Mouse (Mus musculus) embryonic stem cell, embryonic (primary cell): ENCODE measurements around the gene Sh3kbp1.
"Not testable (repeated sequence)": the region's sequence is repeated elsewhere in the genome, so short reads cannot be mapped to it uniquely, and the experiment has no call there.

Source experiments
- CTCF ChIA-PET, 4 experiments: fragments of 300-600 bp in 2 of 4; fragments of 350-600 bp in 2 of 4; sonication (Branson Sonifier 250); formaldehyde crosslinking; loops; one replicate each; lab custom pipeline; 2022; ENCODE audit warnings: inconsistent platforms in 2 of 4; lab: Charles Lee
- POLR2A ChIA-PET, 4 experiments: fragments of 300-600 bp in 2 of 4; fragments of 350-600 bp in 2 of 4; sonication (Branson Sonifier 250); formaldehyde crosslinking; loops; one replicate each; lab custom pipeline; 2022; ENCODE audit warnings: antibody characterized with exemption in 4 of 4, inconsistent platforms in 1 of 4; lab: Charles Lee

Sh3kbp1 gene

DNA sequence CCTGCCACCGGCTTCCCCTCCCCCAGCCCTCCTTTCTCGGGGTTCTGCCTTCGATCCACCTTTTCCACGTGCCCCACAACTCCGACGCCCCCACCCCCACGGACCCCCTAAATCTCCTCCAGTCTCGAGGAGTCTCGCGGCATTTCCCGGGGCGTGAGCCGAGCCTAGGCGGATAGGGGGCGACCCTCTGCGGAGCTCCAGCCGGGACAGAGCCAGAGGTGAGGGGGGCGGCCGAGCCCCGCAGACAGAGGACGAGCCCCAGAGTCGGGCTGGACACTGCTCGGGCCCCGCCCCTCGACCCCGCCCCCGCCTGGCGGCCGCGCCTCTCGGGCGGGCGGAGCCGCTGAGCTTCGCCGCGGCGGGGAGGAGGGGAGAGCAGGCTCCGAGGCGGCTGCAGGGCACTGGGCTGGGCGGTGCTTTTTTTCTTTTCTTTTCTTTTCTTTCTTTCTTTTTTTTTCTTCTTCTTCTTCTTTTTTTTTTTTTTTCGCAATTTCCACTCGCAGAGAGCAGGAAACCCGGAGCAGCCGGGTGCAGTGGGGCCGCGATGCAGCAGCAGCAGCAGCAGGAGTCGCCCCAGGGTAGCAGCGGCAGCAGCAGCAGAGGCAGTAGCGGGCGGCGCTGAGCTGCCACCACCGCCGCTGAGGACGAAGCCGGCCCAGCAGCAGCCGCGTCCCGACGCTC lies at the start of gene Sh3kbp1:
TSS of gene Sh3kbp1 (plus strand) at position 366 of the 681 bp plus-strand sequence.
- POLR2A ChIA-PET: interaction anchor here (0.6 to 1.3 kb wide), 8 partner anchors 14 to 511 kb away, joined by 3 to 5 read pairs (median 3); partner anchors contain the start of gene Pdha1 (in 1 of the 4)
- CTCF ChIA-PET: interaction anchor here (0.6 to 1.3 kb wide), 15 partner anchors 10 to 541 kb away, joined by 3 to 11 read pairs (median 5); no protein-coding TSS in a partner anchor

DNA sequence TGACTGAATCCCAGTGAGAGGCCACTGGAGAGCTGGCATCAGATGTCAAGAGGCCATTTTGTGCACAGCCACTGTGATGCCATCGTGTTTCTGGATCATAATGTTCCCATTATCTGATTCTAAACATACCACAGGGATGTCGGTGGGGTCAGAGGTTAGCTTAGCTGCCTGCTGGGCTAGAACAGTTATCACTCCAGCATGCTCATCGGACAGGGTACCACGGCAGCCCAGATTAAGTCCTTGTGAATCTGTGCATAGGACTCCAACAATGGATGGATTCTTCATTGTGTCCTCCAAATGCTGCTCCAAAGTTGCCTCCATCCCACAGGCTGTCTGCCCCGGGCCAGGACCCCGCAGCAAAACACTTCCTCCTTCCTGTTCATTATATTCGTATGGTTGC lies 42.3 kb upstream of the Sh3kbp1 start:
- POLR2A ChIA-PET: interaction anchor here in 1 of 4 experiments (1.5 kb wide), 1 partner anchor 10 kb away, joined by 4 read pairs; no protein-coding TSS in a partner anchor
- CTCF ChIA-PET: not testable (repeated sequence)

DNA sequence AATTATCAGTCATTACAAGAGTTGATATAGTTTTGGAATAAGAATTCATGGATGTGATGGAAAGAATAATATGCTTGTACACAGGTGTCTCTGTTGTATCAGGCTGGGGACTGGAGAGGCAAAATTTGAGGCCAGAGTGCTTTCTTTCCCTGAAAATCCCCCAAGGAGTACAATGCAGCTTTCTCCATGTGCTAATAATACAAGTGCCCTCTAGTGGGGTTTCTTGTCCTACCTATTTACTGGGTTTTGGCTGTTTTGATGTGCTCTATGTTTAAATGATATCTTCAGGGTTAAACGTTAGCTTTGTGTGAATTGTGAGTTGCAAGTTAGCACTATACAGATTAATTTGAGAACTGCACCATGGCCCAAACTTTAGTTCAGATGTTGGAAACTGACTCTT lies 35.4 kb upstream of the Sh3kbp1 start:
- ChIA-PET CTCF (interaction anchor here in 2 of 4 experiments (0.5 to 1.3 kb wide), 2 partner anchors 106 to 107 kb away, joined by 3 read pairs; no protein-coding TSS in a partner anchor), POLR2A (interaction anchor here in 1 of 4 experiments (0.7 kb wide), 1 partner anchor 22 kb away, joined by 3 read pairs; no protein-coding TSS in a partner anchor)

DNA sequence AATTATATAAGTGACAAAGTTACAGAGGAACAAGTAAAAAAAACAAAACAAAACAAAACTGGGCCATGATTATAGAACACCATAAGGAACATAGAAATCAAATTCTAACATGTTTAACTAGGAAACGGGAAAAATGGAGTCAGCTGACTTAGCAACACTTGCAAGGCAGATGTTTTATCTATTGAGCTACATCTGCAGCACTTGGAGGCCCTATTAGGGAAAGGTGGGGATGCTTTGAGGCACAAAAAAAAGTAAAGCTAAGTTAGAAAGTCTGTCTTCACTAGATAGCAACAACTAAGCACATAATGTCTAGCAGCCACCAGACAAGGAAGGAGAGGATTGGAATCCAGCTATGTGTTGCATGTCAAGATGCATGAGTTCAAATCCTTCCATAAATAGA lies 29.6 kb upstream of the Sh3kbp1 start:
- CTCF ChIA-PET: no interaction called here
- POLR2A ChIA-PET: interaction anchor here in 1 of 4 experiments (0.9 to 1.6 kb wide), 2 partner anchors 28 to 50 kb away, joined by 3 to 4 read pairs; no protein-coding TSS in a partner anchor

DNA sequence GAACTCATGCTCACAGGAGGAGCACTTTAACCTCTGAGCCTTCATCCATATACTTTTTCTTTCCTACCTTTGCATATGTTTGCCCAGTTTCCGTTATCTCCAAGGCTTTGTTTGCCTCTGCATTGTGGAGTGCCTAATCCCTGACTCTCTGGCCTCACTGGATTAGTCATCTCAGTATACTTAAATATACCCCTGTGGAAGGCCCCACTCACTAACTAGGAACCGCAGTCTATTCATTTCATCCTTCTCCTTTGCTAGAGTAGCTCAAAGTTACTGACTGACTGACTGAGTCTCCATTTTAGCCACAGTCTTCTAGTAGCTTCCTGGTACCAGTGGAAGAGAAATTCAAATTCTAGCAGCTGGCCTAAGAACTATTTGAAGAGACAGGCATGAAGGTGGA lies 22.2 kb upstream of the Sh3kbp1 start:
- ChIA-PET CTCF (no interaction called here), POLR2A (interaction anchor here in 1 of 4 experiments (0.6 kb wide), 2 partner anchors 164 to 1873 kb away, joined by 3 to 4 read pairs; no protein-coding TSS in a partner anchor)

DNA sequence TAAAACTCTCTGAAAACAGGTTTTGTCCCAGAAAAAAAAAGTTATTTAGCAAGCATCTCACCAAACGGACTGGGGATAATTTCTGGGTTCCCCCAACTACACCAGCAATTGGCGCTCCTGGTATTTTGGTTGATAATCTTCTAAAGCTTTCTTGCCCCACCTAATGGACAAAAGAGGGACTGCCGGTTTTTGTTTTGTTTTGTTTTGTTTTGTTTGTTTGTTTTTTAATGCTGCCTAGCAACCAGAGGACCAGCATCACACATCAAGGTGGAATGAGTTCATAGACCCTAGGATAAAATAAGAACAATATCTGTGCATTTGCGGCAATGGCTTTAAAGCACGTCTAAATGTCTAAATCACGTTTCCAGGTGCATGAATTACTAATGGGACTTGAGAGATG lies 20.1 kb upstream of the Sh3kbp1 start:
- CTCF ChIA-PET: interaction anchor here in 2 of 4 experiments (0.9 to 1.6 kb wide), 3 partner anchors 44 to 165 kb away, joined by 3 to 4 read pairs (median 3); no protein-coding TSS in a partner anchor
- POLR2A ChIA-PET: no interaction called here

DNA sequence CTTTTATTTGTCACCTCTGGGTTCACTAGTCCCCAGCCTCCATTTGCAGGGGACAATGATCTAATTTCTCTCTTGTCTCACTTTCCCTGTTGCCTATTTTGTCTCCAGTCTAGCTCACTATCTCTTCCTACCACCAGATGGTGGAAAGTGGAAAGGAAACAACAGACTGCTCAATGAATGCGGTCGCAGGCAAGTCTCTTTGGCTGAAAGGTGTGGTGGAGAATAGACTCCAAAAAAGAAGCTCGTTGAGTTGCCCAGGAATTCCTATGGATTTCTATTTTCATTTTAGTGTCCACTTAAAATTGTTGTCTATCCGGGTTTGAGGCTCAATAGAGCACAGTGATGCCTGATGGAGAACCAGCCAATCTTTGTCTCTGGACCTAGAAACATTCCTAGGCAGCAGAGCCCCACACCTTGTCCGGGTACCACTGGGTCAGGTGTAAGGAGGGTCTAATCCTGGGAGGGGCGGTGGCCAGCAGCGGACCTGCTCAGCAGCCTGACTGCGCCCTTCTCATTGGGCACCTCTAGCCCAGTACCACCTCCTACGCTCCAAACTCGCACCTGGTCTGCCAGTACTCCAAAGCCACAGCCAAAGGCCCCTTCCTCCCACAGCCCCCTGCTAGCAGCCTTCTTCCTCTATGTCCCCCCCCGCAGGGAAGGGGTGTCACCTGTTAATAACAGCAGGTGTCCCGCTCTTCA lies 715 bp upstream of the Sh3kbp1 start:
- POLR2A ChIA-PET: interaction anchor here (0.7 to 1.3 kb wide), 6 partner anchors 13 to 512 kb away, joined by 3 to 5 read pairs (median 3); partner anchors contain the start of gene Pdha1 (in 1 of the 4)

DNA sequence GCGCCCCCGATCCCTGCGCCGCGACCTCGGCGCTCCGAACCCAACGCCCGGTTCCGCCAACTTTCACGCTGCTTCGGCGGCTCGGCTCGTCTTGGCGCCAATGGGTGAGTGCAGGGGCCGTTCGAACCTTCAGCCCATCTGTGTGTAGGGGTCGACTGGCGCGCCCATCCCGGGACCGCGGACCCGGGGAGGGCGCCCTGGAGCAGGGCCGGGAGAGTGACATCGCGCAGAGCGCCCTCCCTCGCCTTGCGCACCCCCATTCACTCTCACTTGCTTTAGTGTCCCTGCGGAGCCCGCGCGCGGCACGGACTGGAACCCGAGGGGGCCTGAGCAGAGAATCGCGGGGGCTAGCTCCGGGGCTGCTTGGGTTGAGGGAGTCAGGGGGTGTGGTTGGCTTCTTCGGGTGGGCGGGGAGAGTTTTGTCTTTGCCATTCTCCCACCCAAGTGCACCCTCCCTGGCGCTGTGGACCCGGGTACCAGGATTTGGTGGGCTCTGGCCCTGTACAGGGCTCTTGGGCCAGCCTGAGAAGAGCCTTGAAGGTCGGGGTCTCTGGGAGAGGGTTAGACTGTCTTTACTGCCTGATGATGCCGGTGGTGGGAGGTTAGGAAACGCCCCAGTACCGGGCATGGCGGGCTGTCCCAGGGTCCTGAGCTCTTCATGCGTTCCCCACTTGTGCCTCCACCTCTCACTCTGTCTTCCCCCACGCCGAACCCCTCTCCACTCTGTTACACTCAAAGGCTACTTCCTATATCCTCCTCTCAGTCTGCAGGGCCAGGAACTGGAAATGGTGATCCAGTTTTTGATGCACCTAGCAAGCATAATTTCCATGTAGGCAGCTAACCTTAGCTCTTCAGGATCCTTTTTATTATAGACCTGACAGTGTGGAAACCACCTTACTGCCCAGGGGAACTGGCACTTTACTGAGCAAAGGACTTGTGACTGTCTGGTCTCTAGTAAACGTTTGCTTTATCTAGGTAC lies 805 bp downstream of the Sh3kbp1 start:
- ChIA-PET POLR2A (interaction anchor here in 3 of 4 experiments (0.6 to 1.3 kb wide), 4 partner anchors 15 to 280 kb away, joined by 3 read pairs; no protein-coding TSS in a partner anchor), CTCF (interaction anchor here (0.6 to 1.3 kb wide), 11 partner anchors 11 to 489 kb away, joined by 3 to 11 read pairs (median 5); no protein-coding TSS in a partner anchor)

More for the DNA sequence above, 715 bp upstream of the Sh3kbp1 start:
- CTCF ChIA-PET: interaction anchor here in 3 of 4 experiments (0.6 to 1.3 kb wide), 6 partner anchors 46 to 541 kb away, joined by 3 to 10 read pairs (median 6); no protein-coding TSS in a partner anchor

DNA sequence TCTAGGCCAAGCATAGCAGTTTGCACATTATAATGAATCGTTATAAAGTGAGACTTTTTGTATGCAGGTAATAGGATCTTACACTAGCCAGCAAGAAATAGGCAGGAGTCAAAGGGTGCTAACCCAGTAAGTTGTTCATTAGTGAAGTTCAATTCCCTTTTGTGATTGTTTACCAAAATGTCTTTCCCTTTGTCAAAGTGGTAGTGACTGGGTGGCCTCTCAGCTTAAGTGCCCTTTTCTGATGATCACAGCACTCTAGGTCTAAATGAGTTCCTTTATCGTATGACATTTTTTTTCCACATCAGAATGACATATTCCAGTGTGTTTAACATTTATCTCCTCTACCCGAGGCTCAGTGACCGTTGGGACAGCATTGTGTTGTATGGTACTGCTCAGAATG lies 1.6 kb downstream of the Sh3kbp1 start:
- POLR2A ChIA-PET: no interaction called here
- CTCF ChIA-PET: interaction anchor here in 1 of 4 experiments (1.2 kb wide), 1 partner anchor 22 kb away, joined by 3 read pairs; no protein-coding TSS in a partner anchor

DNA sequence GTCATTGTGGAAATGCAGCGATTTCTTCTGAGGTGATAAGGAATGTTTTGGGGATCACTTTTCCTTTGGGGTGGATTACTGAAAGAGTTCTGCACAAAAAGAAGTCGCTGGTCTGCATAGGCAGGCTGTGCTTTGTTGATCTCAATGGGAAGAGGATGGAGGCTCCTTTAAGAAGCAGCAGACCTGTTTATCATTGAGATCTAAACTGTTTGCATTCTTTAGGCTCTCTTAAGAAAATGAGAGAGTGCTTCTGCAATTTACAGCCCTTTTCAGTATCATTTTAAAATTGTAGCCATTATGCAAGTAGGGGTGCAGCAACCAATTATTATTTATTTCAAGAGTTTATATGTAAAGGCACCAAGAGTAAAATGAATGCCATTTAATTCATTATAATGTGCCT lies 2.1 kb downstream of the Sh3kbp1 start:
- ChIA-PET CTCF (no interaction called here), POLR2A (no interaction called here)

DNA sequence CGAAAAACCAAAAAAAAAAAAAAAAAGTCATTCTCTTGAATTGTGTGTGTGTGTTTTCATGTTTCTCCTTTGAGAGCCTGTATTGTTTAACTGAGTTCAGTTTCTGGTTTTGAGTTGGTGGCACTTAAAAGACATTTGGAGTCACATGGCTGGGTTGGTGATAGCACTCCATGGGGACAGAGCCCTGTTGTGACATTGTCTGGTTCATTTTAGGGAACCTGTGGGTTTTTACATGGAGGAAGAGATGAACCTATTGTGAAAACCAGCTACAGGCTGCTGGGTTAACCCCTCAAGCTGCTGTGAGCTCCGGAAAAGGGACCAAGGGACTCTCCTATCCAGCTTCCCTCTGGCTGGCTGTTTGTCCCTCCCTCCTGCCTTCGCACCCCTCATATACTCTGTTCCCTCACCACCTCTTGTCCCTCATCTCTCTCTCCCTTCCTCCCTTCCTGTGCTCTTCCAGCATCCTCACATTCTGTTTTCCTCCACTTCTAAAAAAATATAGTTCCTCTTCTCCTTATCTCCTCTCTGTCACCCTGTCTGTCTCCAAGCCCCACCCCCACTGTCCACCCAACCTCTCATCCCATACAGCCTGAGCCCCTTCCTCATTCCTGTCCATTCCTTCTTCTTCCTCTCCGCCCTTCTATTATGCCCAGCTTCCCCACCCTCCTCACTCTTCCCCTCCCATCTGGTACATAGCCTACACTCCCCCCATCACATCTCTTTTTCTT lies 11.6 kb downstream of the Sh3kbp1 start:
- ChIA-PET CTCF (no interaction called here), POLR2A (no interaction called here)

DNA sequence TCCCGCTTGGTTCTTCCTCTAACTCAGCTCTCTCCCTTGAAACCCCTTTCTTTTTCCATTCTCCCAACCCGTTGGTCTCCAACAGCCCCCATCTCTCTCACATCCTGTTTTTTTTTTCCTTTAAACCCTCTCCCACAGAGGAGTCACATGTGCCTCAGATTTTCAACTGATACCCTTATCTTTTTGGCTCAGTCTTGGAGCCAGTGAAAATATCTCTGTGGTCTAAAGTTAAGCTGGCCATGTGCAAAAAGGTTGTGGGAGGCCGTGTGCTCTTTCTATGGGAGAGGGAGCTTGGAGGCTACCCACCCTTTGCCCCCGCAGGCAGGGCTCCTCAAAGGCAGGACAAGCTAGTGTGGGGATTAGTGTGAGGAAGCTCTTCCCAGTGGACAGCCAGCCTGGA lies 12.9 kb downstream of the Sh3kbp1 start:
- POLR2A ChIA-PET: interaction anchor here in 1 of 4 experiments (1.2 kb wide), 1 partner anchor 15 kb away, joined by 3 read pairs; no protein-coding TSS in a partner anchor
- CTCF ChIA-PET: no interaction called here

DNA sequence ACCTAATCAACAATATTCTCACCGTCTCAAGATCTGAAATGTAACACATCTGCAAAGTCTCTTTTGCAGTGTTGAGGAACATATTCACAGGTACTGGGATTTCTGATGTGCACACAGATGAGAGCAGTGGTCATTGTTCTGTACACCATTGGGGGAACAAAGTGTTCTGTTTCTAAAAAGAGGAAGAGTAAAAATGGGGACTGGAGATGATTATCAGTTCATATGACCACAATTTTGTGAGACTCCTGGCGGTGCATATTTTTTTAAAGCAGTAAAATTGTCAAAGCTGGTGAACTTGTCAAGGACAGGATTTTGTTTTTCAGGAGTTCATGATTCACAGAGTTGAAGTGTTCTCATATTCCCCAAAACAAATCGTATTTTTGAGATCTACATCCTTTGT lies 18.2 kb downstream of the Sh3kbp1 start:
- ChIA-PET CTCF (no interaction called here), POLR2A (no interaction called here)

DNA sequence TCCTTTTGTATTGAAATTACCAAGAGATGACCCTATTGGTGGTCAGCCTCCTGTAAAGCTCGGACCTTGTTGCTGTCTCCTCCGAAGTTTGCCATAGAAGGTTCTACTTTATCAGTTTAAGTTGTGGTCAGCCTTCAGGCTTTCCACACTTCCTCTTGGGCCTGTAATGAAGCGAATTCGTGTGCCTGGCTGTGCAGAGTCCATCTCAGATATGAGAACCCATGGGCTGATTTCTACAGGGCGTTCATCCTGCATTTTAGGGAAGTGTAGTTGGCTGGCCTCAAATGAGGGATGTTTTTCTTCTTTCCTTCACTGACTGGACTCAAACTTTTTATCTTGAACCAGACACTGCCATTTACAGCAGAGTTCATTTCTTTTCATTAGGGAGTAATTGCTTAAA lies 20.5 kb downstream of the Sh3kbp1 start:
- ChIA-PET CTCF (no interaction called here), POLR2A (interaction anchor here in 1 of 4 experiments (0.6 kb wide), 1 partner anchor 1446 kb away, joined by 6 read pairs; no protein-coding TSS in a partner anchor)

DNA sequence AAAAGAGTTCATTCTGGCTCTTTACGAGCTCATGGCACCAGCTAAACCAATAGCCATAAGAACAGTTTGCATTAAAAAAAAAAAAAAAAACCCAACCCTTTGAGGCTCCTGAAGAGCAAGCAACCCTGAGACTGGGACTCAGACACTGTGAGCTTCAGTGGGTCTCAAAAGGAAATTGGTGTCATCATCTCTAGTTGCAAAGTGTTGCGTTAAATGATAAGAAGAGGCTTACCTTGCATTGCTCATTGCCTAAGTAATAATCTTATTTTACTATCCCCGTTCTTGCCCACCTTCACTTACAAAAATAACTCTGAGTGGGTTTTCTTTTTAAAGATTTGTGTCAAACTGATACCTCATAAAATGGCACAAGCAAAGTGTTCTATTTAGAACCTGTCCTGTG lies 21.5 kb downstream of the Sh3kbp1 start:
- ChIA-PET CTCF (interaction anchor here in 1 of 4 experiments (0.6 kb wide), 1 partner anchor 484 kb away, joined by 3 read pairs; no protein-coding TSS in a partner anchor), POLR2A (no interaction called here)

DNA sequence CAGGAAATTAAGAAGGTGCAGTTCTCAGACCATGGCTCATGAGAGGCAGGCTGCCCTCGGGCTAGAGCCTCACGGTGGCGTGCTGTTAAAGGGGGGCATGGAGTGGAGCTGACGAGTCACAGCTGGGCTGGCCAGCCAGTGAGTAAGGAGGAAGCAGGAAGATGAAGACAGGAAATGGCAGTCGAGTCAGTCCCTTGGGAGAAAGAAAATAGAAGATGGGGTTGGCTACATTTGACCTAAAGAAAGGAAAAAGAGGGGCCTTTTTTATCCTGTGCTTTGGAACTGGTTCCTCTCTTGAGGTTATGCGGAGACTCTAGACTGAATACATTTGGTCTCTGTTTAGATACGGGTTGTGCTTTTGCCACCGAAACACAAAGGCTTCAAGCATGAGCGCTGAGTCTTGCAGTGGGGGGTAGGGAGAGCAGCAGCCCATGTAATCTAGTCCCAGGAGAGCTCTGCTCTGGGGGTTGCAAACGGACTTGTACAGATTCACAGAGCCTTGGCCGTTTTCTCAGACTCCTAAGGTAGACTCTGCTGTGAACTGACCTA lies 23.1 kb downstream of the Sh3kbp1 start:
- CTCF ChIA-PET: interaction anchor here in 1 of 4 experiments (0.9 kb wide), 1 partner anchor 22 kb away, joined by 3 read pairs; no protein-coding TSS in a partner anchor
- POLR2A ChIA-PET: interaction anchor here in 1 of 4 experiments (1.4 kb wide), 1 partner anchor 219 kb away, joined by 3 read pairs; no protein-coding TSS in a partner anchor

DNA sequence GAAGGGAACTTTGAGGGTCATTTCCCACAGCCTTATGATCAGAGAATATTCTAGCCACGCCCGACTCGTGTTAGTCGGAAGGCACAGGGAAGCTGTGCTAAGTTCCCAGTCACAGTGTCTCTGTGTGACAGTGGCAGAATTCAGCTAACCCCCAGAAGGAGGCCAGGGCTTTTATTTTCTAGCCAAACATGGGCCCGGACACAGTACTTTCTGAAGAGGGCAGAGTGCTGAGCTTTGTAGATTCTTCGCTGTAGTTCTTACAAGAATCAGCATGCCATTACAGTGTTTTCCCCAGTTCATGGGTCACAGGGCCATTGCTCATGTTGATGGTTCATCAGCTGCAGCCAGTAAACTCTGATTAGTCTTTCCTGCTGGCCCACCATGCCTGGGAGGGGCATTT lies 23.7 kb downstream of the Sh3kbp1 start:
- ChIA-PET CTCF (interaction anchor here in 2 of 4 experiments (0.6 to 0.9 kb wide), 2 partner anchors 23 to 44 kb away, joined by 3 read pairs; no protein-coding TSS in a partner anchor), POLR2A (interaction anchor here in 1 of 4 experiments (1.4 kb wide), 1 partner anchor 220 kb away, joined by 3 read pairs; no protein-coding TSS in a partner anchor)
